Mouse (Mus musculus) right cerebral cortex, postnatal 4 days (tissue): Measurements from ENCODE around the gene Ccdc50.

Experiments
- DNase-seq: peaks from one replicate; pipeline ENCODE4 v3.0.0-alpha.2; 2022

Ccdc50 gene

GRCm38 (mm10) chr16:27388761-27389451 lies at the start of gene Ccdc50:
TSS of gene Ccdc50 (plus strand) at chr16:27388869.
- DNase-seq: peak; percentile 73

- no peak for DNase-seq
These were observed 41.1 kb upstream of the Ccdc50 start for GRCm38 (mm10) chr16:27347521-27347920.

GRCm38 (mm10) chr16:27348359-27348758 lies 40.3 kb upstream of the Ccdc50 start:
- no peak for DNase-seq

- no peak for DNase-seq
These were observed 39.4 kb upstream of the Ccdc50 start for GRCm38 (mm10) chr16:27349235-27349634.

GRCm38 (mm10) chr16:27349878-27350532 lies 38.7 kb upstream of the Ccdc50 start:
- no peak for DNase-seq

- DNase-seq: no peak
These were observed 34.2 kb upstream of the Ccdc50 start for GRCm38 (mm10) chr16:27354464-27354863.

GRCm38 (mm10) chr16:27360059-27360458 lies 28.6 kb upstream of the Ccdc50 start:
- no peak for DNase-seq

GRCm38 (mm10) chr16:27370191-27370590 lies 18.5 kb upstream of the Ccdc50 start, which contains the start of gene Uts2b:
TSS of gene Uts2b (minus strand) at chr16:27370239.
- no peak for DNase-seq

GRCm38 (mm10) chr16:27370700-27371099 lies 18.0 kb upstream of the Ccdc50 start:
- no peak for DNase-seq

GRCm38 (mm10) chr16:27374139-27374538 lies 14.5 kb upstream of the Ccdc50 start:
- DNase-seq: no peak

- no peak for DNase-seq
These were observed 13.4 kb upstream of the Ccdc50 start for GRCm38 (mm10) chr16:27375318-27375717.

GRCm38 (mm10) chr16:27376556-27376955 lies 12.1 kb upstream of the Ccdc50 start:
- no peak for DNase-seq

GRCm38 (mm10) chr16:27382217-27382616 lies 6.5 kb upstream of the Ccdc50 start:
- no peak for DNase-seq

GRCm38 (mm10) chr16:27384893-27385603 lies 3.6 kb upstream of the Ccdc50 start:
- DNase-seq: no peak

- DNase-seq: no peak
These were observed 3.0 kb upstream of the Ccdc50 start for GRCm38 (mm10) chr16:27385649-27386048.

- no peak for DNase-seq
These were observed 1.7 kb upstream of the Ccdc50 start for GRCm38 (mm10) chr16:27386850-27387407.

GRCm38 (mm10) chr16:27387634-27388611 lies 746 bp upstream of the Ccdc50 start:
- DNase-seq: no peak

GRCm38 (mm10) chr16:27389534-27390282 lies 1.0 kb downstream of the Ccdc50 start:
- DNase-seq: peak; percentile 10

GRCm38 (mm10) chr16:27390306-27390705 lies 1.6 kb downstream of the Ccdc50 start:
- DNase-seq: no peak

- DNase-seq: no peak
These were observed 3.2 kb downstream of the Ccdc50 start for GRCm38 (mm10) chr16:27391845-27392244.

- no peak for DNase-seq
These were observed 6.8 kb downstream of the Ccdc50 start for GRCm38 (mm10) chr16:27395251-27396037.
